20 mouse cellular contexts compared by ENCODE assay signal in genomic region chr1:179861776-179862175, GRCm38 (mm10). TPM values are rescaled to one million over a fixed set of nuclear protein-coding genes. Genes with fewer than 3 reads are reported as not detected.
"Had no signal": no experiment of that assay in that cellular context is flagged by ENCODE, and none has a peak within 500 bp of the region (broad histone marks: within the 10 kb centered on the region; RNA-seq: fewer than 3 reads in every experiment).

No protein-coding gene starts in this region.

- H3K4me1 ChIP-seq: neural tube, embryonic 13.5 days had no signal

- H3K27ac ChIP-seq: neural tube, embryonic 13.5 days; neural tube, embryonic 15.5 days; stomach, embryonic 15.5 days; stomach, postnatal 0 days had no signal

- H3K9ac ChIP-seq: neural tube, embryonic 13.5 days; neural tube, embryonic 15.5 days; stomach, embryonic 15.5 days had no signal

- H3K27me3 ChIP-seq: neural tube, embryonic 13.5 days; neural tube, embryonic 15.5 days; stomach, embryonic 15.5 days had no signal

- H3K4me3 ChIP-seq: neural tube, embryonic 13.5 days; neural tube, embryonic 15.5 days; stomach, embryonic 15.5 days had no signal

- H3K4me2 ChIP-seq: neural tube, embryonic 13.5 days; neural tube, embryonic 15.5 days; stomach, embryonic 15.5 days had no signal

- H3K36me3 ChIP-seq: neural tube, embryonic 13.5 days; neural tube, embryonic 15.5 days; stomach, embryonic 15.5 days had no signal

- H3K9me3 ChIP-seq: neural tube, embryonic 13.5 days; neural tube, embryonic 15.5 days; stomach, embryonic 15.5 days had no signal

- DNase-seq: retina, postnatal 1 day; right cerebral cortex, adult 18-20 months; right cerebral cortex, postnatal 14 days; right cerebral cortex, postnatal 25 days; right cerebral cortex, postnatal 4 days; spleen, adult 18-20 months; thymus, adult 18-20 months; thymus, adult 2 months; thymus, postnatal 14 days; thymus, postnatal 25 days; thymus, postnatal 36 days; thymus, postnatal 4 days had no signal

RNA-seq across cellular contexts. Expression of gene Gm10518, which starts 58.6 kb away (rescaled TPM):
- polyA plus RNA-seq: neural tube, embryonic 13.5 days; neural tube, embryonic 15.5 days; small intestine, adult 2 months; spleen, adult 2 months; stomach, embryonic 16.5 days; thymus, adult 2 months; urinary bladder, adult 2 months had no signal
